Mouse (Mus musculus) spleen, postnatal 0 days (tissue): ENCODE data around the gene 6030458C11Rik. TPM values are rescaled to one million over a fixed set of nuclear protein-coding genes. Genes with fewer than 3 reads are reported as not detected.

Experiments used
- polyA plus RNA-seq: library from polyadenylated mRNA; unstranded; fragments of >200 nt; fragmentation: Nextera tagmentation; extraction: Ambion mirVana; gene quantifications from 2 replicates; pipeline ENCODE4 v1.2.1, GENCODE M21; 2015

Gene 6030458C11Rik
- 41.8 and 43.4 TPM in 2 replicates for polyA plus RNA-seq

DNA sequence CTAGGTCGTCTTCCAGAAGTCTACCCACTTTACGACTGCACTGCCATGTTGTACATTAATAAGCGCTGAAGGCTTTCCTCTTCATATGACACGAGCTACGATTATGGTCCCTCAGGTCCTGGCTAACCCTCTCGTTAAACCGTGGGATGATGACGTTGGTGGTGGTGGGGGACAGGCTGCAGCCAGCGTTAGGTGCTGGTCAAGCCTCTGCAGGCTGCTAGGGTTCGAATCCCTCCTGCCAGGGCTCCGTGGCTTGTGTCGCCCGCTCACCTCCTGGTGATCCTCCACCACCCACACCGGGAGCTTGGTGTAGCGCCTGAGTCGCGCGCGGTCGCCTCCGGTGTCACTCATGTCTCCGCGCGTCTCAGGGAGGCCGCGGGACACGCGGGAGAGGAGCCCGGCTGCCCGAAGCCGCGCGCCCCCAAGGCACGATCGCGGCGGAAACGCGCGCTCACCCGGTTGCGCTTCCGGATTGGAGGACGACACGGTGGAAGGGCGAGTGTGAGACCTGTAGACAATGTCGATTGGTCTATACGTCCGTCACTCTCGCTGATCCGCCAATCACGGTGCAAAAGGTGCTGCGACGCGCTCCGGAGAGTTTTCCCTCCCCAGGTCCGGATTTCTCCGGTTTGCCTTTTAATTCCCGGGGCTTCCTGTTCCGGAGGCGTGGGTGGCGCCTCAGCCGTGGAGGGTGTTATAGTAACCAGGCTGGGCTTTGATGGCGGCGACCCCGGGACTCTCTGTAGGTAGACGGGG is at the start of gene 6030458C11Rik, which contains the start of gene Drosha:
Gene 6030458C11Rik, minus strand, starts transcription at position 453 of the 756 bp plus-strand sequence.
Gene Drosha, plus strand, starts transcription at position 619 of the 756 bp plus-strand sequence.

Other genes starting within 250 kb of the 6030458C11Rik start
- gene Pdzd2, start 84.7 kb downstream of the 6030458C11Rik start, polyA plus RNA-seq, result 3.8 and 4.3 TPM in 2 replicates
- 12.2 and 13.2 TPM in 2 replicates for gene Drosha, start 166 bp upstream of the 6030458C11Rik start, polyA plus RNA-seq